ENCODE assay signal across 8 mouse cellular contexts in the genomic region with DNA sequence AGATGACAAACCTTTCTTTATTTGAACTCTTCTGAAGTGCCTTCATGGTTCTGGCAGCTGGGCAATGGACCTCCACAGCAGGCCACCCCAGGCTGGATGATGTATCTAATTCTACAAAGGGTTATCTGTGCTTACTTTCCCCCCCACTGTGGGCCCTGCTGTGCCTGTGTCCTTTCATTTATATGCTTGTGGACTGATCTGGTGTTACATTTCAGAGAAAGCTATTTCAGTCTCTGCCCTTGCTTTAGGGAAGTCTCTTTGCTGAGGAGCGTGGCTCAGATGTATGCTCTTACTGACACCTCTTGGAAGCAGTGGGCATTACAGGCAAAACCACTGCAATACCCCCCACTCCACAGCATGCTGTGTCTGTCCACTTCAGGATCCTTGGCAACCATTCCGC. TPM values are rescaled to one million over a fixed set of nuclear protein-coding genes. Genes with fewer than 3 reads are reported as not detected.
DNase-seq lines count a peak whose midpoint lies in the region; ATAC-seq lines count a peak whose summit lies in the region.

No protein-coding gene starts in this region.

- no peak overlapping the region for H3K27ac ChIP-seq in kidney, embryonic 14.5 days (ENCODE audit: low read depth, low read length)
- H3K27ac ChIP-seq in forebrain, embryonic 16.5 days (ENCODE audit: low read length), result no peak overlapping the region
- H3K27ac ChIP-seq in hindbrain, embryonic 16.5 days (ENCODE audit: low read depth, low read length), result no peak overlapping the region
- H3K27ac ChIP-seq in liver, embryonic 13.5 days, result no peak overlapping the region

- 42% methylated on average over 2 of the region's 2 CpGs for WGBS in kidney, embryonic 14.5 days
- 39% methylated on average over 2 of the region's 2 CpGs for WGBS in forebrain, embryonic 16.5 days
- 41% methylated on average over 2 of the region's 2 CpGs for WGBS in hindbrain, embryonic 16.5 days
- WGBS in liver, embryonic 13.5 days (ENCODE audit: insufficient replicate concordance), result 21% methylated on average over 2 of the region's 2 CpGs

- H3K4me3 ChIP-seq in kidney, embryonic 14.5 days (ENCODE audit: low read length), result no peak overlapping the region
- no peak overlapping the region for H3K4me3 ChIP-seq in forebrain, embryonic 16.5 days (replicated peaks; ENCODE audit: low read length)
- no peak overlapping the region for H3K4me3 ChIP-seq in hindbrain, embryonic 16.5 days (ENCODE audit: low read length)
- no peak overlapping the region for H3K4me3 ChIP-seq in liver, embryonic 13.5 days (replicated peaks)

- ATAC-seq in kidney, embryonic 14.5 days (ENCODE audit: low FRiP score, low TSS enrichment), result no peak; the same call in 1 of the 2 replicates
- ATAC-seq in forebrain, embryonic 16.5 days, result peak; percentile 29; the same call in 1 of the 2 replicates
- ATAC-seq in hindbrain, embryonic 16.5 days, result peak; percentile 69
- 0 out of 2 replicates have a peak, but pooled peaks have one; percentile 23 for ATAC-seq in liver, embryonic 13.5 days (ENCODE audit: low read depth)

- H3K4me2 ChIP-seq in kidney, embryonic 14.5 days (replicated peaks; ENCODE audit: low read depth, low read length), result no peak overlapping the region
- no peak overlapping the region for H3K4me2 ChIP-seq in forebrain, embryonic 16.5 days (ENCODE audit: low read length)
- no peak overlapping the region for H3K4me2 ChIP-seq in hindbrain, embryonic 16.5 days (ENCODE audit: low read length)
- H3K4me2 ChIP-seq in liver, embryonic 13.5 days, result no peak overlapping the region

- no peak overlapping the region for H3K9ac ChIP-seq in kidney, embryonic 14.5 days (ENCODE audit: low read depth, low read length)
- H3K9ac ChIP-seq in forebrain, embryonic 16.5 days (replicated peaks; ENCODE audit: low read depth, low read length), result no peak overlapping the region
- H3K9ac ChIP-seq in hindbrain, embryonic 16.5 days (ENCODE audit: low read depth, low read length), result no peak overlapping the region
- H3K9ac ChIP-seq in liver, embryonic 13.5 days, result no peak overlapping the region

- no peaks in the 10 kb centered on the region for H3K36me3 ChIP-seq in kidney, embryonic 14.5 days (ENCODE audit: control insufficient read depth, insufficient read depth, low read length)
- H3K36me3 ChIP-seq in forebrain, embryonic 16.5 days (ENCODE audit: control insufficient read depth, insufficient read depth), result no peaks in the 10 kb centered on the region
- no peaks in the 10 kb centered on the region for H3K36me3 ChIP-seq in hindbrain, embryonic 16.5 days (ENCODE audit: control insufficient read depth, insufficient read depth, low read length)
- H3K36me3 ChIP-seq in liver, embryonic 13.5 days, result no peaks in the 10 kb centered on the region

- H3K4me1 ChIP-seq in kidney, embryonic 14.5 days (ENCODE audit: control insufficient read depth, insufficient read depth, low read length), result no peaks in the 10 kb centered on the region
- H3K4me1 ChIP-seq in forebrain, embryonic 16.5 days (replicated peaks; ENCODE audit: control insufficient read depth, insufficient read depth, low read length), result peaks cover 5% of the 10 kb centered on the region
- H3K4me1 ChIP-seq in hindbrain, embryonic 16.5 days (ENCODE audit: control insufficient read depth, insufficient read depth, low read depth, low read length), result no peaks in the 10 kb centered on the region
- H3K4me1 ChIP-seq in liver, embryonic 13.5 days (replicated peaks), result no peaks in the 10 kb centered on the region

- H3K9me3 ChIP-seq in kidney, embryonic 14.5 days (ENCODE audit: control insufficient read depth, low read length), result 0 out of 2 replicates have a peak, but pooled peaks cover 3% of the 10 kb centered on the region
- H3K9me3 ChIP-seq in forebrain, embryonic 16.5 days (ENCODE audit: control insufficient read depth, low read length), result no peaks in the 10 kb centered on the region
- H3K9me3 ChIP-seq in hindbrain, embryonic 16.5 days (ENCODE audit: control insufficient read depth, low read length), result no peaks in the 10 kb centered on the region
- no peaks in the 10 kb centered on the region for H3K9me3 ChIP-seq in liver, embryonic 13.5 days (replicated peaks)

- peak; percentile 46 for DNase-seq in kidney, adult 18-20 months
- peak; percentile 54 for DNase-seq in Muller cell, postnatal 12 days (ENCODE audit: inconsistent ontology term)
- DNase-seq in liver, embryonic 13.5 days, result peak; percentile 6
- DNase-seq in right cerebral cortex, postnatal 14 days, result peak; percentile 26
- DNase-seq in urinary bladder, postnatal 10 days (ENCODE audit: low spot score), result no peak

- no peaks in the 10 kb centered on the region for H3K27me3 ChIP-seq in kidney, embryonic 14.5 days (ENCODE audit: control insufficient read depth, insufficient read depth, low read length)
- no peaks in the 10 kb centered on the region for H3K27me3 ChIP-seq in forebrain, embryonic 16.5 days (replicated peaks; ENCODE audit: control insufficient read depth, insufficient read depth, low read length)
- no peaks in the 10 kb centered on the region for H3K27me3 ChIP-seq in hindbrain, embryonic 16.5 days (replicated peaks; ENCODE audit: control insufficient read depth, insufficient read depth, low read length)
- no peaks in the 10 kb centered on the region for H3K27me3 ChIP-seq in liver, embryonic 13.5 days

RNA-seq across cellular contexts. Expression of gene Elavl1, which starts 44.9 kb away (rescaled TPM):
- polyA plus RNA-seq in kidney, embryonic 14.5 days (2014; fragmentation: Nextera tagmentation; extraction: Ambion mirVana), result 201 and 312 TPM in 2 replicates
- polyA plus RNA-seq in forebrain, embryonic 16.5 days (2015; fragmentation: Nextera tagmentation; extraction: Ambion mirVana), result 127 and 150 TPM in 2 replicates
- 80.6 and 94.9 TPM in 2 replicates for polyA plus RNA-seq in hindbrain, embryonic 16.5 days (2015; fragmentation: Nextera tagmentation; extraction: Ambion mirVana)
- 144 and 179 TPM in 2 replicates for polyA plus RNA-seq in liver, embryonic 13.5 days (2015; fragmentation: Nextera tagmentation; extraction: Ambion mirVana)

RNA-seq across cellular contexts. Expression of gene Ccl25, which starts 45.1 kb away (rescaled TPM):
- polyA plus RNA-seq in kidney, embryonic 14.5 days (2014; fragmentation: Nextera tagmentation; extraction: Ambion mirVana), result 14.7 and 17.2 TPM in 2 replicates
- polyA plus RNA-seq in forebrain, embryonic 16.5 days (2015; fragmentation: Nextera tagmentation; extraction: Ambion mirVana), result 17.1 and 21.6 TPM in 2 replicates
- 15.5 and 17.2 TPM in 2 replicates for polyA plus RNA-seq in hindbrain, embryonic 16.5 days (2015; fragmentation: Nextera tagmentation; extraction: Ambion mirVana)
- polyA plus RNA-seq in liver, embryonic 13.5 days (2015; fragmentation: Nextera tagmentation; extraction: Ambion mirVana), result 8.9 and 9.2 TPM in 2 replicates
